Mouse (Mus musculus): Measurements from ENCODE around the gene Wipi1.

- no peak for TF ChIP-seq CTCF (conservative IDR thresholded peaks at IDR 0.05; ENCODE audit: low read length)
- TF ChIP-seq NANOG (IDR thresholded peaks at IDR 0.05; ENCODE audit: borderline replicate concordance, low read length): no peak
- TF ChIP-seq POU5F1 (IDR thresholded peaks at IDR 0.05; ENCODE audit: borderline replicate concordance, low read length): no peak
Observed at GRCm38 (mm10) chr11:109587638-109588374, 24.0 kb downstream of the Wipi1 start.
